Mouse (Mus musculus): ENCODE results near the gene Ankrd66.

GRCm38 (mm10) chr17:43558678-43559077 lies 15.2 kb upstream of the Ankrd66 start:
- no peak for TF ChIP-seq CTCF (IDR thresholded peaks at IDR 0.05; ENCODE audit: control insufficient read depth, insufficient read depth, insufficient read length)
- TF ChIP-seq USF1 (IDR thresholded peaks at IDR 0.05; ENCODE audit: low read depth) = no peak

All from C2C12 (cell line).